Mouse (Mus musculus) cerebellum, adult 8-10 months (tissue): ENCODE data around the gene Trp53tg5.

Source experiments
- DNase-seq: peaks from one replicate; pipeline ENCODE4 v3.0.0; 2022

The Trp53tg5 gene

GRCm38 (mm10) chr2:164473624-164474023 is at the start of gene Trp53tg5:
Gene Trp53tg5, minus strand, starts transcription at chr2:164473724.
- DNase-seq, result no peak

- DNase-seq, result no peak
Measured at GRCm38 (mm10) chr2:164522280-164522679, 48.8 kb upstream of the Trp53tg5 start.

- DNase-seq, result no peak
Measured at GRCm38 (mm10) chr2:164521841-164522240, 48.3 kb upstream of the Trp53tg5 start.

DNA sequence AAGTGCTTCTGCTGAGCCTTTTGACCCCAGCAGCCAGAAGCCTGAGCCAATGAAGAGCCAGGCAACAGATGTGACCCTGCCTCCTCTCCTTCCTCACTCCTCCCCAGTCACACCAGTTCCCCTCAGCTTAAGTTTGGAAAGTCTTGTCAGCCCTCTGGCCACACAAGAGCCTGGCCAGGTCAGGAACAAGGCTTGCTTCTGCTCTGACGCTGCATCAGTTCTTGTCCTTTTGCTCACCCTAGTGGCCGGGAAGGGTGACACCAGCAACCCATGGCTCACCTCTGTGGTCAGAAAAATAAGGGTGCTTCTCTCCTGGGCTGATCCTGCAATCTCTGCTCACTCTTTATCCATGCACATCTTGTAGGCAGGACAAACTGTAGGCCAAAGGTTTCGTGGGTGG is 47.3 kb upstream of the Trp53tg5 start:
- no peak for DNase-seq

GRCm38 (mm10) chr2:164519171-164519526 is 45.6 kb upstream of the Trp53tg5 start:
- no peak for DNase-seq

DNA sequence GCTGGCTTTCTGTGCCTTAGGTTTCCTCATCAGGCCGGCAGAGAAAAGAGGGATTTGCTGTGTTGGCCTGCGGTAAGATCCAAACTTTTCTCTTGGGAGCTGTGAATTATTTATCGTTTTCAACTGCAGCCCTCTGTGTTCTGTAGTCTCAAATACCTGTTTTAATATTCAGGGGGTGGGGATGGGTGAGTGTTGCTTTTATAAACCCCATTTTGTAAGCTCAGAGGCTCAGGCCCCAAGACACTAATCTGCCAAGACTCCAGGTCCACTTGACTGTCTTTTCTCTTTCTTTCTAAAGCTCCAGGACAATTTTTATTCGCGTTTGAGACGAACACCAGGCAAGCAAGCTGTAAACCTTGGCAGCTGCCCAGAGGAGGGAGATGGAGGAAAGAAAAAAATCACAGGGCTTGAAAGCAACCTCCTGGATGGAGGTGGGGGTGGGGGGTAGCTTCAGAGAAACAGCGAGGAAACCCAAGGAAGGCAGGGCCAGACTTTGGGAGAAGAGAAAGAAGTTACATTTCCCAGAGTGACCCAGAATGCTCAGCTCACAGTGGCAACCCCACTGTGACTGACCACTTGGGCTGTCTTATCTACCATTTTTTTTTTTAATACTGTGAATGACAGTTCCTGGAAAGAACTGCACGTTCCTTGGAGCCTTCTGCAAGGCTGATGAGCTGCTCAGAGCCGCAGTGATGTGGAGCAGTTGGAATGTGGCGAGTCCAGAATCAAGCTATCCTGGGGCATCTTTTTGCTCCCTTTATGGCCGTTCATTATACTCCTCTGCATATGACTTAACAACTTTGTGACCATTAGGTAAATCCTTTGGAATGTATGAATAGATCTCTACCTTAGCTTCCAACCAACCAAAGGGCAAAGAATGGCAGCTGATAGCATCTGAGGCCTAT is 45.0 kb upstream of the Trp53tg5 start:
- DNase-seq, result no peak

GRCm38 (mm10) chr2:164517485-164518221 is 44.1 kb upstream of the Trp53tg5 start:
- peak; percentile 50 for DNase-seq

- no peak for DNase-seq
Measured at GRCm38 (mm10) chr2:164516592-164516991, 43.1 kb upstream of the Trp53tg5 start.

DNA sequence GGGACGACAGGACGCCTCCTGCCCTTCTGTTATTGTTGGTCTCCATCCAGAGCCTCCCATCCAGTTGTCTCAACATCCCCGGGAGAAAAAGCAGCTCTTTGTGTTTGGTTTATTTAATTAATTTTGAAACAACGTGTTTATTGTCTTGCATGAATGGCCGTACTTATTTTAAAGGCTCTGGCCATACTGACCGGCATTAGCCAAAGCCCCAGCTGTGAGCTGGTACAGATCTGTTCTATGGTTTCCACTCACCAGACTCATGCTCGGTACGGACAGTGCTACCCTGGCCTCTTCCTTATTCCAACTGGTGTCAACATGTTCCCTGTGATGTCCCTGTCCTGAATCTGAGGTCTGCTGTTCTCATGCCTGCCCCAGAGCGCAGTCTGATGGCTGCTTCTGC is 42.4 kb upstream of the Trp53tg5 start:
- no peak for DNase-seq

DNA sequence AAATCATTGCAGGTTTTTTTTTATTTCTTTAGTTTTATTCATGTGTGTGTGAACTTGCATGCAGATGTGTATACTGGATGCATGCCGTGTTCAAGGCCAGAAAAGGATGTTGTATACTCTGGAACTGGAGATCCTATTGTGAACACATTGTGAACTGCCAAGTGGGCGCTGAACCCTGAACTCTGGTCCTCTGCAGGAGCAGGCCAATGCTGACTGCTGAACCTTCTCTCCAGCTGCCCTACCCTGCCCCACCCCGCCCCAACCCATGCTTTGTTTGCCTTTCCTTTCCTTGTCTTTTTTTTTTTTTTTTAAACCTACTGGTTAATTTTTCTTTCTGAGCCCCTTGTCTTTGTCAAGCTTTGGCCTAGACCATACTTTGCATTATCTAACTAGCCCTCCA is 41.4 kb upstream of the Trp53tg5 start:
- DNase-seq, result no peak

DNA sequence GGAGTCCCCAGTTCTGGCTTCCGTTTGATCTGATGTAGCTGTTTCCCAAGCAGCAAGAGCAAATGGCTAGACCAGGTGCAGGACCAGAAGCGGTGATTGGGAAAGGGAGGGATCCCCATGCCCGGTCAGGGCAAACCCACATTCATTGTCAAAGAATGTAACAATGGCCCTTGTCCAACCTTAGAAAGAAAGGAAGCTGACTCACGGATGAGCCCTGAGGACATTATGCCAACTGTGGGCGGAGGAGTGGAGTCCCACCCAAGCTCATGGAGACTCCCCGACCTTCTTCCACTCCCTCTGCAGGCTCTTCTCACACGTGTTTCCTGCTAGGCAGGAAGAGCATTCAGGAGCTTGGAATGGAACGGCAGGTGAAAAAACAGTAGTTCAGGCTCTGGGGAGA is 39.9 kb upstream of the Trp53tg5 start:
- DNase-seq, result no peak

- DNase-seq, result no peak
Measured at GRCm38 (mm10) chr2:164512121-164512909, 38.8 kb upstream of the Trp53tg5 start.

DNA sequence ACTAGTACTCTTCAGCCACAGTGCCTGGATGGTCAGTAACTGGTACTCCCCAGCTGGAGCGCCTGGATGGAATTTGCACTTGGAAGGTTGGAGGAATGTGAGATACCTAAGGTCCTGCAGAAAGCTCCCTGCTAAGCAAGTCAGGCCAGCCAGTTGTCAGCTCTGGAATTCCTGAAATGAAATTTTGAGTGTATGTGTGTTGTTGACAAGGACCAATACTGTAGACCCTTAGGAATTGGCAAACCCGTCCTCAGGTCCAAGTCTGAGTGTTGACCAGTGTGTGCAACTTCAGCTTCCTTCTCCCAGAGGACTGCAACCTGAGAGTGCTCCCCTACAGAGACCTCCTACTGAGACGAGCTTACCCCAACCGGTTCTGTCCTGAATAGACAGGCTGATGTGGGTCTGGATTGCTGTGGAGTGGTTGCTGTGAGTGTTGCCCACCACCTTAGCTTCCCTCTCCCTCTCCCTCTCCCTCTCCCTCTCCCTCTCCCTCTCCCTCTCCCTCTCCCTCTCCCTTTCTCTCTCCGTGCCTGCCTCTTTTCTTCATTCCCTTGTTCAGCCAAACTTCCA is 37.2 kb upstream of the Trp53tg5 start:
- no peak for DNase-seq

DNA sequence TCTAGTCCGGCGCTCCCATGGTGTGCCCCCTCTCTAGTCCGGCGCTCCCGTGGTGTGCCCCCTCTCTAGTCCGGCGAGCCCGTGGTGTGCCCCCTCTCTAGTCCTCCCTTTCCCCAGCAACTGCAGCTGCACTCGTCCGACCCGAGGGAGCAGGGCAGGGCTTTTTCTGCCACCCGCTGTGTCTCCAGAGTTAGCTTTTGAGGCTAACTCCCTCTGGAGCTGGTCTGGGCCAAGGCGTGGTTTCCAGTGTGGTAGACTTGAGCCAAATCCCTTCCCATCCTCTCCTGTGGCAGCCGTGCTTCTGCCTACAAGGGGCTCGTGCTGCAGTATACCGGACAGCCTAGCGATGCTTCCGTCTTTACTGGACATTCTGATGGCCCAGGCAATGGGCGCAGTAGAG is 34.3 kb upstream of the Trp53tg5 start:
- DNase-seq, result no peak

GRCm38 (mm10) chr2:164505619-164506347 is 32.3 kb upstream of the Trp53tg5 start:
- no peak for DNase-seq

GRCm38 (mm10) chr2:164504919-164505318 is 31.4 kb upstream of the Trp53tg5 start:
- DNase-seq, result no peak

DNA sequence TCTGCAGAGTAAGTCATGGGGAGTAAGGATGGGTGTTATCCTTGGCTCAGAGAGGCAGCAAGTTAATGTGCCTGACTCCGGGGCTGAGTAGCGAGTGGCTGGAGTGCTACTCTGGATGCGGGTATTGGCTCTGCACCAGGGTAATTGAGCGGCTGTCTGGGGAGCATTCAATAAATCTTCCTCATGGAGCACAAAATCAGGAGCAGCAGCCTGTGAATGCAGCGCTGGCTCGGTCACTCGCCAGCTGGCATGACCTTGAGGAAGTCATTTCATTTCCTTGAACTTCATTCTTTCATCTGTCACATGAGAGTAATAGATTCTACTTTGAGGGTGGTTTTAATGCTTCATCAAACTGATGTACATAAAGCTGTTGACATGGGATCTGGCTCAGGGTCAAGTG is 27.0 kb upstream of the Trp53tg5 start:
- no peak for DNase-seq

DNA sequence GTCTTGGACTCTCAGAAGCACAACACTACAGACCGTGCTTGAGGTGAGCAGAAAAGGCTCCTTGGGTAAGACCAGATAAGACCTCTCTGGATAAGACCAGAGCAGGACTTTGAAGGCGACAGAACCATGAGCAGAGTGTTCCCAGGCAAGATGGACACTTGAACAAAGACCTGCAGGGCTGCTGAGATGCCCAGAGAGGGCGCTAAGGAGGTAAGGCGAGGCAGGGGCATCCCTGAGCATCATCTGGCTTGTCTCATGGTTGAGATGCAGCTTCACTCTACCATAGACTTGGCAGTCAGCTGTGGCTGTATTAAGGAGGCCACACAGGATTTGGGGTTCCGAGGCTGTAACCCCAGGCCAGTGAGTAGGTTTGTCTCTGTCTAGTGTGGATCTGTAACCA is 25.8 kb upstream of the Trp53tg5 start:
- DNase-seq, result no peak

GRCm38 (mm10) chr2:164497691-164498268 is 24.3 kb upstream of the Trp53tg5 start:
- DNase-seq, result no peak

DNA sequence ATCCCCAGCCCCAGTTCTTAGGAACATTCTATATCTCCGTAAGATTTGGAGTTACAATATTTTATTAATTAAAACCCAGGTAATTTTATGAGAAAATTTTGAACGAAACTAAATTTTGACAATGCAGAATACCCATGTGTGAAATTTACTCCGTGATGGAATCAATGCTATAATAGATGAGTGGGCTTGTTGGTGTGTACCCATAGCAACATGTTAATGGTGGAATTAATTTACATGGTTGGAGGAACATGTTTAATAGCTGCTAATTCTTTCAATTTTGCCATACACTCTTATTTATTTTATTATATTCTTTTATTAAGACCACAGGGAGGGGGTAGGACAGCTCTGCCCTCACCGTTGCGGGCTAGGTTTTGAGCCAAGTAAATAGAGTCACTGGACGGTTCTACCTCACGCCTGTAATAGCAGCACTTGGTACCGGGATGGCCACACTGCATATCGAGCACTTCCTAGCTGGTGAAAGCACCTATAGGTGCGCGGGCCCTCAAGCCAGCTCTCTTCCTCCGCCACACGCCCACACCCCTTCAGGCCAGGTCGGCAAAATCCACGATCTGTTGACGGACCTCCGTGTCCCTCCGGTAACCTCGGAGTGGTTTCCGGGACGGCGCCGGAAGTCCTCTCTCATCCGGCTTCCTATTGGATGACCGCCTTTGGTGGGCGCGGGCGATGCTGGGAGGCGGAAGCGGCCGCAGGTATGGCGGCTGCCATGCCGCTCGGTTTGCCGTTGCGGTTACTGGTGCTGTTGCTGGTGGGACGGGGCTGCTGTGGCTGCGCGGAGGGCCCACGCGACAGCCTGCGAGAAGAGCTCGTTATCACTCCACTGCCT is 23.5 kb upstream of the Trp53tg5 start, which contains the start of gene Pigt:
Gene Pigt (plus strand): TSS at position 674 of the 844 bp plus-strand sequence.
- DNase-seq, result peak; percentile 87

- no peak for DNase-seq
Measured at GRCm38 (mm10) chr2:164496331-164496730, 22.8 kb upstream of the Trp53tg5 start.
